Mouse (Mus musculus) mouse embryonic stem cell (cell line): ENCODE results near the gene Nrarp.

ENCODE experiments used
- in situ Hi-C, 2 experiments: fragments of 300-500 bp; cut with MboI; formaldehyde crosslinking; loops; 1 replicate in 1 of 2; 3 replicates in 1 of 2; pipeline ENCODE4 v1.14.3; 2019 to 2020; ENCODE audit warnings: low sequenced_read_pairs in 2 of 2, low pct_unique_long_range_greater_than_20kb in 1 of 2, mixed read lengths in 1 of 2; ENCODE audit not compliant: unreplicated experiment in 1 of 2

Nrarp gene

DNA sequence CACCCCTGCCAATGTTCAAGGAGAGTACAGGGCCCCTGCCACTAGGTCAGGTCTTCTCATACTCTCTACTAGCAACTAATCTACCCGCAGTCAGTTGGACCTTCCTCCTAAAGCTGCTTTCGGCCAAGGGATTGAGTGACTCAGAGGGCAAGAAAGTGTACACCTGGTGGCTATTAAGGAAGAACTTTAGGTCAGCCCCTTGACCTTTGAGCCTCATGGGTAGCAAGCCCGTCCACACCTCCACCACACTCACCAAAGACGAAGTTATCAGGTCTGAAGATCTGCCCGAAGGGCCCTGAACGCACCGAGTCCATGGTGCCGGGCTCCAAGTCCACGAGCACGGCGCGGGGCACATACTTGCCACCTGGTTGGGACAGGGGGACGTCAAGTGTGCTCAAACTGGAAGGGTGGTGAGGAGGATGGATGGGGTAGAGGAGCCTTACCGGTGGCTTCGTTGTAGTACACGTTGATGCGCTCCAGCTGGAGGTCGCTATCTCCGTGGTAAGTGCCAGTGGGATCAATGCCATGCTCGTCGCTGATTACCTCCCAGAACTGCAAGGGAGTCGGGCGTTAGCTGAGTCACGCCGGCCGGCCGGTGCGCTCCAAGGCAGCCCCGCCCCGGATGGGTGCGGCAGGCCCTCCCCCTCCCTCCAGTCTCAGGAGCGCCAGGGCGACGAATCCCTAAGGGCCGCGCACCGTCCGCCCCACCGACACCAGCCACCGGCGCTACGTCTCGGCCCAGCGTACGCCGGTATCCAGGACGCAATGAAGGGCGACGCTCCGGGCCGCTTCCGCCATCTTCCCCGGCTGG is 43.3 kb downstream of the Nrarp start:
- in situ Hi-C loops: no loop called here

DNA sequence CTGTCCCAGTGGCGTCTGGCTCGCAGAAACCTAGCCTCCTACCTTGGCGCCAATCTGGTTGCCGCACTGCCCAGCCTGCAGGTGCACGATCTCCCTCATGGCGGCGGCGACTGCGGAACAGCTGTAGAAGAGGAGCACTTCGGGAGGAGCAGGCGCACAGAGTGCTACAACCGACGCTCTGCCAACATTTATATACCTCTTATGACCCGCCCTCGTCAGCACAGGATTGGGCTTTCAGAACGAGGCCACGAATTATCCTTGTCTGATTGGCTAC is 43.9 kb downstream of the Nrarp start, which contains the start of gene Tubb4b:
Gene Tubb4b (minus strand): TSS at position 211 of the 274 bp plus-strand sequence.
- in situ Hi-C loops: no loop called here

DNA sequence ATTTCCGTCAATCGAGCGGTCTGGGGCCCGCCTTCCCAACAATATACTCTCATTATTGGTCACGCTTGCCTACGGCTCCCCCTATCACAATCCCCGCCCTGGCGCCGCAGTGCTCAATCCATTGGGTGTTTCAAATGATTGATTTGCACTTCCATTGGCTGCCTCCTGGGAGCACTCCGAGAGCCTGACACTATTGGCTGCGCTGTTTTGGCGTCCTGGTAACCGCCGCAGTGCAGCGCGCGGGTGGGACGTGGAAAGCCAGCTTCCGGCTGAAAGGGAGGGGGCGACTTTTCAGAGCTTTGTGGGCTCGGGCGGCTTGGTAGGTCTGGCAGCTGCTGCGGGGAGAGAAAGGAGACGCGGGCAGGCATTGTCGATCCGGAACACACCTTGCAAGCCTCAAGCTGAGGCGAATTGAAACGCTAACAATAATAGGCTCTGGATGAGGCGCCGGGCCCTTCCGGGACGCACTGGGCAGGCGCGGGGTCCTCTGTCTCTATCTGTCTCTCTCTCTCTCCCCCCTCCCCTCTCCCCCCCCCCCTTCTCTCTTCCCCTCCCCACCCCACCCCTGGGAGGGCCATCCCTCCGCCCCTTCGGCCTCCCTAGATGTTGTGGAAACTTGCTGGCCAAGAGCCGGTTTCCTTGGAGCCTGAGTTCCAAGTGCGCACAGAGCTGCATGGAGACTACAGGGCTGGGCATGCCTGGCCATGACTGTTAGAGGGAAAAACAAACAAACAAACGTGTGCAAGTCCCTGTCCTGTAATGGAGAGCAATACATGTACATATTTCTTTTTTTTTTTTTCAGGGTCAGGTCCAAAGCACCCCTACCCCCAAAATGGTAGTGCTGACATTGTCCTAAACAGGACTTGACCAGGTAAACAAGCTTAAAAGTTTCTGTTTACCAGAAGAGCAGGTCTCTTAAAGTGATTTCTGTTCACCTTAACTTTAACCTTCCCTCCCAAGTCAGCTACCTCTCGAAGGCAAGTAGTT is 44.5 kb downstream of the Nrarp start:
- in situ Hi-C loops: no loop called here

- in situ Hi-C loops: no loop called here
These were observed 45.3 kb downstream of the Nrarp start for GRCm38 (mm10) chr2:25225811-25226379.

- in situ Hi-C loops: no loop called here
These were observed 46.3 kb downstream of the Nrarp start for GRCm38 (mm10) chr2:25226864-25227263.

DNA sequence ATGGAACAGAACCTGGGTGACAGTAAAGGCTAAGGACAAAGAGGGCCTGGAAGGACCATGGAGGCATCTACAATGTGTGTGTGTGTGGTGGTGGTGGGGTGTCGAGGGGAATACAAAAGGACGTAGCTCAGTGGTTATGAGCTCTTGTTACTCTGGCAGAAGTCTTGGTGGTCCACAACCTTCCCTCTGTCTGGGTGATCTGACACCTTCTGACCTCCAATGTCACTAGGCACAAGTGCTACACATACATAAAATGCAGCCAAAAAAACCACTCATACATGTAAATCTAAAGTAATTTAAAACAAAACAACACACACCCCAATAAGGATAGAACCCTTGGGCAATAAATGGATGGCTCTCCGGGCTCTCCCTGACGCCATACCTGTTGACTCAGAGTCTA is 46.8 kb downstream of the Nrarp start:
- in situ Hi-C loops: no loop called here

- in situ Hi-C loops: no loop called here
These were observed 47.9 kb downstream of the Nrarp start for GRCm38 (mm10) chr2:25228431-25228889.

DNA sequence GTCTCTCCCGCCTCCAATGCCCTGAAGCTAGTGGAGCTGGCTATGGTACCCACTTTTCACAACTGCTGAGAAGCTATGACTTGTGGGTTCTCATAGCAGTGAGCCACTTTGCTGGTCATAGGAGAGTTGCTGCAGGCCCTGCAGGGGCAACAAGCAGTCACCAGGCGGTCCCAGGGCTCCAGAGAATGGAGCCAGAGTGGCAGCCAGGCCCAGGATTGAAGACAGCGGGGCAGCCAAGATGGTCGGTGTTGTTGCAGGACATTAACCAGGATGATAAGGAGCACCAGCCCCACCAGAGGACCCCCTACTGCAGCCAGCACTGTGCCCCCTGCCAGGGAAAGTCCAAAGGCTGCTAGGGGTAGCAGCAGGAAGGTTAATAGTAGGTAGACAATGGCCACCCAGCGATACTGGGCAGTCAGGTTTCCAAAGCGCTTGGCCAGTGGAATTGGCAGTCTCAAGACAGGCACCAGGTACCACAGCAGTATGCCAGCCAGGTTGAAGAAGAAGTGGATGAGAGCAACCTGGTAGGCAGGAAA is 48.5 kb downstream of the Nrarp start:
- in situ Hi-C loops: no loop called here

DNA sequence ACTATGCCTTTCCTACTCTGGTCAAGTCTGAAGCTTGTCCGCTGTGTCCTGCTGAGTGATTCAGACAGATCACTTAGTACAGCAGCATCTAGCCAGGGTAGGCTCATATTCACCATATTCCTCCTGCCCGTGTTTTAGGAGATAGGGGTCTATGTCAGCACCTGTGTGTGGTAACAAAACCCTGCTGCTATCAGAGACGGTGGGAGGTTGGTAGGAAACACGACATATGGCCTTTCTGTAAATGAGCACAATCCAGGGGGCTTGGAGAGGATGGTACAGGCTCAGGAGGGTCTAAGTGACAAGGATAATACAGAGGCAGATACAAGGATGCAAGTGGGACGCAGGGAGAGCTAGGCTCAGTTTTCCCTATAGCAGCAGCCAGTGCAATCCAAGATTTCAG is 49.0 kb downstream of the Nrarp start:
- in situ Hi-C loops: no loop called here

GRCm38 (mm10) chr2:25230581-25230980 is 50.0 kb downstream of the Nrarp start:
- in situ Hi-C loops: no loop called here

- in situ Hi-C loops: no loop called here
These were observed 50.5 kb downstream of the Nrarp start for GRCm38 (mm10) chr2:25231038-25231437.
